Mouse (Mus musculus) heart, embryonic 11.5 days (tissue): ENCODE measurements around the gene Hyou1. TPM values are rescaled to one million over a fixed set of nuclear protein-coding genes. Genes with fewer than 3 reads are reported as not detected.

ENCODE experiments used
- ATAC-seq: fragments of 200-750 bp; cut with Nextera tagmentation; replicated peaks from 2 replicates; pipeline ENCODE4 v1.8.0; 2017; ENCODE audit warnings: moderate library complexity; ENCODE audit not compliant: insufficient number of reproducible peaks, low FRiP score, low TSS enrichment
- H3K27ac ChIP-seq: fragments of 300-500 bp; sonication (generic); 2 replicates; pipeline ENCODE4 v1.5.1; 2014; ENCODE audit warnings: mild to moderate bottlenecking, low read depth, low read length
- H3K27me3 ChIP-seq: fragments of 300-500 bp; sonication (generic); 2 replicates; pipeline ENCODE4 v1.6.1; 2014; ENCODE audit warnings: mild to moderate bottlenecking, low read length, mixed read lengths; ENCODE audit not compliant: control insufficient read depth, insufficient read depth
- H3K36me3 ChIP-seq: fragments of 300-500 bp; sonication (generic); 2 replicates; pipeline ENCODE4 v1.6.1; 2014; ENCODE audit warnings: mild to moderate bottlenecking, low read length, moderate library complexity, mixed read lengths; ENCODE audit not compliant: control insufficient read depth, insufficient read depth
- H3K4me1 ChIP-seq: fragments of 300-500 bp; sonication (generic); 2 replicates; pipeline ENCODE4 v1.6.1; 2014; ENCODE audit warnings: low read length; ENCODE audit not compliant: control insufficient read depth, insufficient read depth
- H3K4me2 ChIP-seq: fragments of 300-500 bp; sonication (generic); 2 replicates; pipeline ENCODE4 v1.6.1; 2014; ENCODE audit warnings: mild to moderate bottlenecking, moderate library complexity
- H3K4me3 ChIP-seq: fragments of 300-500 bp; sonication (generic); 2 replicates; pipeline ENCODE4 v1.5.1; 2014; ENCODE audit warnings: low read depth, low read length
- H3K9ac ChIP-seq: fragments of 300-500 bp; sonication (generic); 2 replicates; pipeline ENCODE4 v1.6.1; 2014; ENCODE audit warnings: mild to moderate bottlenecking, low read depth, low read length, moderate library complexity
- H3K9me3 ChIP-seq: fragments of 300-500 bp; sonication (generic); replicated peaks from 2 replicates; pipeline ENCODE4 v1.6.1; 2016; ENCODE audit warnings: low read length; ENCODE audit not compliant: control insufficient read depth
- WGBS: fragments of 180-500 bp; shearing (Covaris S2); extraction: QIAGEN DNeasy Blood & Tissue Kit; methylation state at CpG from one replicate; pipeline ENCODE4 v1.1.7; 2014; ENCODE audit not compliant: insufficient replicate concordance; 5-methylcytosine and 5-hydroxymethylcytosine counted together
- polyA plus RNA-seq: library from polyadenylated mRNA; unstranded; fragments of >200 nt; fragmentation: Nextera tagmentation; extraction: Ambion mirVana; gene quantifications from 2 replicates; pipeline ENCODE4 v1.2.1, GENCODE M21; 2014

Gene Hyou1
- polyA plus RNA-seq, 1 experiment from 2014 or later, result 18.2 TPM

GRCm38 (mm10) chr9:44384596-44384995 is 5.3 kb downstream of the Hyou1 start:
- Histone ChIP-seq H3K4me1 (peaks cover 9% of the 10 kb centered on the region), H3K4me3 (no peak overlapping the region), H3K9ac (no peak overlapping the region), H3K9me3 (no peaks in the 10 kb centered on the region), H3K4me2 (no peak overlapping the region), H3K27ac (no peak overlapping the region), H3K36me3 (peaks cover 63% of the 10 kb centered on the region), H3K27me3 (no peaks in the 10 kb centered on the region)
- ATAC-seq, result no peak
- 89% methylated on average over 13 of the region's 13 CpGs for WGBS

- H3K27me3 ChIP-seq, result no peaks in the 10 kb centered on the region
- H3K27ac ChIP-seq, result no peak overlapping the region
- ATAC-seq, result no peak
- H3K4me3 ChIP-seq, result no peak overlapping the region
- H3K36me3 ChIP-seq, result peaks cover 63% of the 10 kb centered on the region
- H3K9ac ChIP-seq, result no peak overlapping the region
- 75% methylated on average over 3 of the region's 3 CpGs for WGBS
- H3K4me1 ChIP-seq, result no peaks in the 10 kb centered on the region
- H3K4me2 ChIP-seq, result no peak overlapping the region
- H3K9me3 ChIP-seq, result no peaks in the 10 kb centered on the region
Measured at GRCm38 (mm10) chr9:44387221-44387620, 7.9 kb downstream of the Hyou1 start.

DNA sequence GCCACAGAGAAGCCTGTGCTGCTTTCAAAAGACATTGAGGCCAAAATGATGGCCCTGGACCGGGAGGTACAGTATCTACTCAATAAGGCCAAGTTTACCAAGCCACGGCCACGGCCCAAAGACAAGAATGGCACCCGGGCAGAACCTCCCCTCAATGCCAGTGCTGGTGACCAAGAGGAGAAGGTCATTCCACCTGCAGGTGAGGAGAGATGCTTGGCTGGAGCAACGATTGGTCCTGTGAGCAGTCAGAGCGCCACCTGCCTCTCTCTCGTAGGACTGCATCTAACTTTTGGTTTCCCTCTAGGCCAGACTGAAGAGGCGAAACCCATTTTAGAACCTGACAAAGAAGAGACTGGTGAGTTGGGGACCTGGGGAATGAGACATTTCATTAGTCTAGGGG is 10.0 kb downstream of the Hyou1 start:
- no peaks in the 10 kb centered on the region for H3K27me3 ChIP-seq
- no peak overlapping the region for H3K27ac ChIP-seq
- no peak overlapping the region for H3K9ac ChIP-seq
- H3K9me3 ChIP-seq, result no peaks in the 10 kb centered on the region
- ATAC-seq, result no peak
- H3K4me3 ChIP-seq, result no peak overlapping the region
- 62% methylated on average over 8 of the region's 8 CpGs for WGBS
- H3K4me2 ChIP-seq, result no peak overlapping the region
- no peaks in the 10 kb centered on the region for H3K4me1 ChIP-seq
- H3K36me3 ChIP-seq, result peaks cover 52% of the 10 kb centered on the region

GRCm38 (mm10) chr9:44391466-44391865 is 12.2 kb downstream of the Hyou1 start:
- no peak overlapping the region for H3K4me2 ChIP-seq
- no peak overlapping the region for H3K4me3 ChIP-seq
- H3K27me3 ChIP-seq, result no peaks in the 10 kb centered on the region
- peaks cover 33% of the 10 kb centered on the region for H3K36me3 ChIP-seq
- 47% methylated on average over 4 of the region's 4 CpGs for WGBS
- no peak; the same call in 1 of the 2 replicates for ATAC-seq
- no peak overlapping the region for H3K27ac ChIP-seq
- H3K4me1 ChIP-seq, result no peaks in the 10 kb centered on the region
- no peaks in the 10 kb centered on the region for H3K9me3 ChIP-seq
- no peak overlapping the region for H3K9ac ChIP-seq

DNA sequence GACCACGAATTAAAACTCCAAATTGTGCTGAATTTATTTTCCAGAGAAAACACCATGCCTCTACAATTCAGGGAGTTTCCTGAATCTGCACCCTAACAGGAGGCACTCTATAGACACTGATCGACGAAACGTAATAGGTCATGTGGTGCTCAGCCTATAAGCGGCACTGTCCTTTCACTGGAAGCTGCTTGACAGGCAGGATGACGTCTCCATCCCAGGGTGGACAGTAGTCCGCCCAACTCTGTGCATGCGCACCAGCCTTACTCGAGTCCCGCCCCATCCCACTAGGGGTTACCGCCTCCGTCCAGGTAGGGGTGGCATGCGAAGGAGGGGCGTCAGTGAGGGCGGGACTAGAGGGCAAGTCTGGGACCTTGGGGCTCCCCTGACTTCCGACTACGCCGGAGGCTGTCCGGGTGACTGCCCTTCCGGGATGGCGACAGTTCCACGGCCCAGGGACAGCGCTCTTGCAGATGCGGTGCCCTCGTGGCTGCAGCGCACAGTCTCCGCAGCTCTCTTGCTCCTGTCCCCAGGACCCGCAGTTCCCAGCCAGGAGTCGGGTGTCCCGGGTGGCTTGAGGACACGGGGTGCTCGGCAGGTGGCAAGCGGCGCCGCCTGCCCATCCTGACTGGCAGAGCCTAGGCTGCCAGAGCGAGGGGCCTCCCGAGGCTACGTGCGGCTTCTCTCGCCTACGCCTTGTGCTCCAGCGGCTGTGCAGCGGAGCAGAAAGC is 17.6 kb downstream of the Hyou1 start, which contains the start of gene Slc37a4:
TSS of gene Slc37a4 (plus strand) at position 169 of the 728 bp plus-strand sequence.
- ATAC-seq, result peak; percentile 99
- Histone ChIP-seq H3K36me3 (peaks cover 14% of the 10 kb centered on the region), H3K4me1 (peaks cover 9% of the 10 kb centered on the region), H3K9ac (peak within 1 kb of the TSS; percentile 91), H3K4me3 (peak within 1 kb of the TSS; percentile 78), H3K9me3 (no peaks in the 10 kb centered on the region), H3K27ac (peak within 1 kb of the TSS; percentile 80), H3K4me2 (peak within 1 kb of the TSS; percentile 89), H3K27me3 (no peaks in the 10 kb centered on the region)
- WGBS, result under 1% methylated on average over 43 of the region's 43 CpGs

DNA sequence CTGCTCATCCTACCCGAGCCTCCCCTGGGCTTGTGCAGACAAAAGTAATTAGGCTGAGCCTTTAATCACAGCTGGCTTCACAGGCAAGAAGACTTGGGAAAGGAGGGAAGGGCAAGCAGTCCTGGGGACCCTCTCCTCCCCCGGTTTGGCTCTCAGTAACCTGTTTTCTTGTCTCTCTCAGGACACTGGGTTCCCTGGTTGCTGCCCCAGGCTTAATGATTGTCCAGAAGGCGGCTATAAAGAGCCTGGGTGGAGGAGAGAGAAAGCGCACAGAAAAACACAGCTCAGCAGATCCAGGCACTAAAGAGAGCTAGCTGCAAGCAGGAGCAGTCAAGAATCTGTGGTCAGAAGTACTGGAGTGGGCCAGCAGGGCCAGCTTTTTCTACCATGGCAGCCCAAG is 18.8 kb downstream of the Hyou1 start:
- peak overlapping the region; percentile 89 for H3K4me2 ChIP-seq
- 39% methylated on average over 4 of the region's 4 CpGs for WGBS
- H3K36me3 ChIP-seq, result peaks cover 23% of the 10 kb centered on the region
- peak overlapping the region; percentile 78 for H3K4me3 ChIP-seq
- H3K27ac ChIP-seq, result no peak overlapping the region
- no peaks in the 10 kb centered on the region for H3K9me3 ChIP-seq
- no peak for ATAC-seq
- H3K4me1 ChIP-seq, result peaks cover 9% of the 10 kb centered on the region
- H3K27me3 ChIP-seq, result no peaks in the 10 kb centered on the region
- H3K9ac ChIP-seq, result peak overlapping the region; percentile 28; the same call in 1 of the 2 replicates

- H3K4me2 ChIP-seq, result peak overlapping the region; percentile 89
- WGBS, result 79% methylated on average over 9 of the region's 9 CpGs
- no peak overlapping the region for H3K27ac ChIP-seq
- peak overlapping the region; percentile 78; the same call in 1 of the 2 replicates for H3K4me3 ChIP-seq
- no peaks in the 10 kb centered on the region for H3K9me3 ChIP-seq
- no peaks in the 10 kb centered on the region for H3K27me3 ChIP-seq
- peaks cover 9% of the 10 kb centered on the region for H3K4me1 ChIP-seq
- no peak for ATAC-seq
- H3K9ac ChIP-seq, result 0 out of 2 replicates have a peak overlapping the region, but pooled peaks have one; percentile 10
- peaks cover 27% of the 10 kb centered on the region for H3K36me3 ChIP-seq
Measured at GRCm38 (mm10) chr9:44398551-44398950, 19.3 kb downstream of the Hyou1 start.

DNA sequence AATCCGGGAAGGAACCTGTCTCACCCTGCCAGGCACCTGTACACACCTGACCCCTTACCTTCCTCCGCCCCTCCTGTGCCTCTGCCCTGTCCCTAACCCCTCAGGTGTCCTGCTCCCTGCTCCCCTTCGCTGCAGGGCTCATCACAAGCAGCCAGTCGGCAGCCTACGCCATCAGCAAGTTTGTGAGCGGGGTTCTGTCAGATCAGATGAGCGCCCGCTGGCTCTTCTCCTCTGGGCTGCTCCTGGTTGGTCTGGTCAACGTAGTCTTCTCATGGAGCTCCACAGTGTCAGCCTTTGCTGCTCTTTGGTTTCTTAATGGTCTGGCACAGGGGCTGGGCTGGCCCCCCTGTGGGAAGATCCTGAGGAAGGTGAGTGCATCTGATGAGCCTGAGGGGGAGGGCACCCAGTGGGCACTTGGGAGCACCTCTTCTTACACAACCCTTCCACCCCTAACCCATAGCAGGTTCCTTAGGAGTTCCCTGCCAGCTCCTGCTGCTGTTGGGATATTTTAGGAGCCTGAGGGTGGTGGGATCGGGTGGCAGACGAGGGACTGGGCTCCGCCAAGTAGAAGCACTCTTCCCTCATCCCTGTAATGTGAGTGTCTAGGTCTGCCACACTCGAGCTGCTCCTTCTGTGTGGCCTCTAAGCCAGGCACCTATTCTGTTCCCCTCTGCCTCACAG is 20.0 kb downstream of the Hyou1 start:
- Histone ChIP-seq H3K27ac (no peak overlapping the region), H3K27me3 (no peaks in the 10 kb centered on the region), H3K36me3 (peaks cover 34% of the 10 kb centered on the region), H3K4me3 (no peak overlapping the region), H3K4me1 (peaks cover 9% of the 10 kb centered on the region), H3K4me2 (no peak overlapping the region), H3K9me3 (no peaks in the 10 kb centered on the region), H3K9ac (no peak overlapping the region)
- ATAC-seq, result no peak
- WGBS, result 78% methylated on average over 13 of the region's 13 CpGs
